Mouse (Mus musculus) gastrocnemius, postnatal 25 days (tissue): ENCODE measurements around the gene Zfp969. TPM values are rescaled to one million over a fixed set of nuclear protein-coding genes. Genes with fewer than 3 reads are reported as not detected.
"Not testable (repeated sequence)": the region's sequence is repeated elsewhere in the genome, so short reads cannot be mapped to it uniquely, and the experiment has no call there.

ENCODE experiments used
- DNase-seq: peaks from one replicate; pipeline ENCODE4 v3.0.0; 2022
- long read RNA-seq, 2 experiments: library from polyadenylated mRNA; stranded (forward); transcript quantifications; one replicate each; pipeline ENCODE4 v2.0.0; 2021
- total RNA-seq, 2 experiments: library from RNA; stranded (reverse); gene quantifications; 1 replicate in 1 of 2; 2 replicates in 1 of 2; pipeline ENCODE4 v1.2.3; 2021

Gene Zfp969
- total RNA-seq = 1 to 10 TPM; 4.8 to 7.3 TPM
- long read RNA-seq, experiment 1, partial matches to known transcripts = 1 of 2 reads
- long read RNA-seq, experiment 1, other reads (novel, unspliced or antisense) = 0 of 2 reads
- long read RNA-seq, experiment 2 = 0 reads

DNA sequence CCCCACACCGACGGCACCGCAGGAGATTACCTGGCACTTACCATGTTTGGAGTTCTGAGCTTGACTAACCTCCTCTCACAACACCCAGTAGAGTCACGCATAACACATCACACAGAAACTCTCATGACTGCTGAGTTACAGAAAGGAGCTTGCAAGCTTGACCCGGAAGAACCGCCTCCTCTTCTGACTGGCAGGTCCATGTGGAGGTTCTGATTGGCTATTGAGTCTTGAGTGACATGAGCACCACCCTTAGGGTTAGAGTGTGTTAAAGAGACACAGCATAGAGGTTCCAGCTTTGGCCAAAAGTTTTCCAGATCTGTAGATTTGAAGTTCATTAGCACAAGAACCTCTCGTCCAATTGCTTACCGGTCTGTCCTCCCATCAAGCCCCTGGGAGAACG lies at the start of gene Zfp969:
Gene Zfp969 (minus strand): TSS at position 101 of the 400 bp plus-strand sequence.
- not testable (repeated sequence) for DNase-seq

DNA sequence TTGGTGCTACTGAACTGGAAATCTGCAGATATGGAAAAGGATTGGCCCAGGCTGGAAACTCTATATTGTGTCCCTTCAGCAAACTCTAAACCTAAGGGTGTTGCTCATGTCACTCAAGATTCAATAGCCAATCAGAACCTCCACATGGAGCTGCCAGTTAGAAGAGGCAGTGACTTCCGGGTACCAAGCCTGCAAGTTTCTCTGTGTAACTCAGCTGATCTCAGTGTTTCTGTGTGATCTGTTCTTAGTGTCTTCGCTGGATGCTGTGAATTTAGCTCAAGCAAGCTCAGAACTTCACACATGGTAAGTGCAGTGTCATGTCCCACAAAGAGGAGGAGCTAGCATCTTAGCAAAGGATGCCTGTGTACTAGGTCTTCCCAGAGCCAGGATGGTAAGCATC lies 37.8 kb upstream of the Zfp969 start, which contains the start of gene Gm2007:
Gene Gm2007 (plus strand): TSS at position 301 of the 400 bp plus-strand sequence.
- DNase-seq = not testable (repeated sequence)

GRCm38 (mm10) chr2:175643678-175644077 lies 59.8 kb downstream of the Zfp969 start, which contains the start of gene Gm11007:
TSS of gene Gm11007 (plus strand) at chr2:175643978.
- not testable (repeated sequence) for DNase-seq

Other genes starting within 250 kb of the Zfp969 start
- gene Zfp965, start 233.7 kb downstream of the Zfp969 start, total RNA-seq = 1 to 10 TPM; 2.9 to 3.8 TPM
- not detected for gene Gm11007, start 59.7 kb downstream of the Zfp969 start, total RNA-seq
- not detected for gene Gm2007, start 37.9 kb upstream of the Zfp969 start, total RNA-seq
- under 1 TPM in 1 of 2 experiments, not detected in 1; 0.72 TPM for gene Gm14288, start 97.4 kb upstream of the Zfp969 start, total RNA-seq
- gene Gm6710, start 165.6 kb upstream of the Zfp969 start, total RNA-seq = 10 to 100 TPM in 1 of 2 experiments, 1 to 10 TPM in 1; 8.6 to 10.2 TPM
- gene Zfp966, start 227.5 kb upstream of the Zfp969 start, total RNA-seq = 1 to 10 TPM; 3.5 to 4.1 TPM